Mouse (Mus musculus): Measurements from ENCODE around the gene Bcl2l15. TPM values are rescaled to one million over a fixed set of nuclear protein-coding genes. Genes with fewer than 3 reads are reported as not detected.
"Not testable (repeated sequence)": the region's sequence is repeated elsewhere in the genome, so short reads cannot be mapped to it uniquely, and the experiment has no call there.

Bcl2l15 gene
- polyA plus RNA-seq, 1 experiment from 2014 or later = 1.7 TPM

DNA sequence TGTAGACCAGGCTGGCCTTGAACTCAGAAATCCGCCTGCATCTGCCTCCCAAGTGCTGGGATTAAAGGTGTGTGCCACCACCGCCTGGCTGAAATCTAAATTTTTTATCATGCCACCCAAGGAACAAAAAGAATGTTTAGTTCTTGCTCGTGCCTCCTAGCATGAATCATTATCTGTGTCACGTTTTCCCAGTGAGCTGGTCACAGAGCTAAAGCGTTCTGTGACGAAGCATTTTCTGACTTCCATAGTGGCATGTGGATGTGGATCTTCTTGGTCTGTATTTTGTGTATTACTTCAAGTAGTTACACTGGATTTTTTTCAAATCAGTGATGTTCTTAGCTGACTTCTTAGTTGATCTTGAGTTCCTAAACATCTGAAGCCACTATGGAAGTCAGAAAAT, 21.4 kb upstream of the Bcl2l15 start:
- Histone ChIP-seq H3K9me3 (replicated peaks; ENCODE audit: control insufficient read depth, low read length) (no peaks in the 10 kb centered on the region), H3K27ac (ENCODE audit: low read length) (peak overlapping the region; percentile 83), H3K9ac (ENCODE audit: low read depth, low read length) (peak overlapping the region; percentile 37; the same call in 1 of the 2 replicates), H3K27me3 (ENCODE audit: control insufficient read depth, insufficient read depth, low read depth, low read length) (no peaks in the 10 kb centered on the region), H3K4me1 (ENCODE audit: control insufficient read depth, low read depth, low read length) (peaks cover 30% of the 10 kb centered on the region), H3K36me3 (ENCODE audit: control insufficient read depth, insufficient read depth) (peaks cover 31% of the 10 kb centered on the region), H3K4me2 (ENCODE audit: low read depth, low read length) (peak overlapping the region; percentile 76), H3K4me3 (ENCODE audit: low read depth, low read length) (peak overlapping the region; percentile 94)
- peak; percentile 22; the same call in 1 of the 2 replicates for ATAC-seq (ENCODE audit: low read depth)
- 58% methylated on average over 6 of the region's 6 CpGs for WGBS (ENCODE audit: insufficient replicate concordance)

DNA sequence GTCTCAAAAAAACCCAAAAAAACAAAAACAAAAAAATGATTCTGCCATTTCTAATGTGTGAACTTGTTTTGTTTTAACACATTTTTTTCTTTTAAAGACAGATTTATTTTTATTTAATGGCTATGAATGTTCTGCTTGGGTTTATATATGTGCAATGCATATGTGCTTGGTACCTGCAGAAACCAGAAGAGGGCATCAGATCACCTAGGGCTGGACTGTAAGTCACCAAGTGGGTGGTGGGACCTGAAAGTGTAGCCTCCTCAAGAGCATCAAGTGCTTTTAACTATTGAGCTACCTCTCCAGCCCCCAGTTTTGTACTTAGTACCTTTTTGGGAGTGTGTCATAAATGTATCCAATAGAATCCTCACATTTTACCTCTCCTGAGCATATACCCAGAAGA, 4.9 kb upstream of the Bcl2l15 start:
- no peak overlapping the region for H3K4me3 ChIP-seq (ENCODE audit: low read depth, low read length)
- no peaks in the 10 kb centered on the region for H3K9me3 ChIP-seq (replicated peaks; ENCODE audit: control insufficient read depth, low read length)
- no peaks in the 10 kb centered on the region; the same call in 1 of the 2 replicates for H3K36me3 ChIP-seq (ENCODE audit: control insufficient read depth, insufficient read depth)
- no peak overlapping the region for H3K9ac ChIP-seq (ENCODE audit: low read depth, low read length)
- no peaks in the 10 kb centered on the region for H3K27me3 ChIP-seq (ENCODE audit: control insufficient read depth, insufficient read depth, low read depth, low read length)
- no peak for ATAC-seq (ENCODE audit: low read depth)
- H3K4me1 ChIP-seq (ENCODE audit: control insufficient read depth, low read depth, low read length) = peaks cover 8% of the 10 kb centered on the region
- H3K4me2 ChIP-seq (ENCODE audit: low read depth, low read length) = no peak overlapping the region
- no peak overlapping the region for H3K27ac ChIP-seq (ENCODE audit: low read length)

DNA sequence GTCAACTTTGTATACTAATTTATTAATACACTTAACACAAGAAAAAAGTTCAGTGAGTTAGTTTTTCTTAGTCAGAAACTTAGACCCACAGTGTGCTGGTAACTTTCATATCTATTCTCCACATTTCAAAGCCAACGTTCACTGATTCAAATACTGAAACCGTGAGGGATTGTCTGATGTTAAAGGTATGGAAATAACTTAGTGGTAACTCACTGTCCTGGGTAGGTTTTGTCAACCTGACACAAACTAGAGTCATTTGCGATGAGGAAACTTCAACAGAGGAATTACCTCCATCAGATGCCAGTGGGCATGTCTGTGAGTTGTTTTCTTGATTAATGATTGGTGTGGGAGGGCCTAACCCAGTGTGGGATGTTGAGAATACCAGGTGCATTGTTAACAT, 3.4 kb upstream of the Bcl2l15 start:
- Histone ChIP-seq H3K4me3 (ENCODE audit: low read depth, low read length) (no peak overlapping the region), H3K4me2 (ENCODE audit: low read depth, low read length) (no peak overlapping the region), H3K27ac (ENCODE audit: low read length) (no peak overlapping the region), H3K4me1 (ENCODE audit: control insufficient read depth, low read depth, low read length) (peaks cover 12% of the 10 kb centered on the region), H3K9ac (ENCODE audit: low read depth, low read length) (no peak overlapping the region), H3K27me3 (ENCODE audit: control insufficient read depth, insufficient read depth, low read depth, low read length) (no peaks in the 10 kb centered on the region), H3K9me3 (replicated peaks; ENCODE audit: control insufficient read depth, low read length) (no peaks in the 10 kb centered on the region), H3K36me3 (ENCODE audit: control insufficient read depth, insufficient read depth) (no peaks in the 10 kb centered on the region)
- 78% methylated on average over 3 of the region's 3 CpGs for WGBS (ENCODE audit: insufficient replicate concordance)
- ATAC-seq (ENCODE audit: low read depth) = no peak

DNA sequence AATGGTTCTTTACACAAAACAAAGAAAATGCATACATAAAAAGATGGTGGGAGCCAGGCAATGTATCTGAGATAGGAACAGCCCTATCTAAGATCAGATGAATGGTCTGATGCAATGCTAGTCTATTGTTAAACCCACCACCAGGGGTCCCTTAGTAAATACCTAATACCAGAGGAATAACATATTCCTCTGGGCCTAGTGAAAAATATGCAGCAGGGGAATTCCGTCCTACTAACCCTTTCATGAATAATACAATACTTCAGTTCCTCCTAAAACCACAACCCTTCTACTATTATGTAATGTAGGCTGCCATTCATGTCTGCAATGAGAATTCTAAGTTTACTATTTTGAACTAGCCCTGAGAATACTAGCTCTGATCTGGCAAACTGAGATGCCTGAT, 1.7 kb upstream of the Bcl2l15 start:
- WGBS (ENCODE audit: insufficient replicate concordance) = 74% methylated on average over 1 of the region's 1 CpGs
- not testable (repeated sequence) for H3K27ac ChIP-seq (ENCODE audit: low read length); H3K9me3 ChIP-seq (replicated peaks; ENCODE audit: control insufficient read depth, low read length); ATAC-seq (ENCODE audit: low read depth); H3K4me3 ChIP-seq (ENCODE audit: low read depth, low read length); H3K4me2 ChIP-seq (ENCODE audit: low read depth, low read length); H3K36me3 ChIP-seq (ENCODE audit: control insufficient read depth, insufficient read depth); H3K9ac ChIP-seq (ENCODE audit: low read depth, low read length); H3K27me3 ChIP-seq (ENCODE audit: control insufficient read depth, insufficient read depth, low read depth, low read length)
- H3K4me1 ChIP-seq (ENCODE audit: control insufficient read depth, low read depth, low read length) = peaks cover 12% of the 10 kb centered on the region

DNA sequence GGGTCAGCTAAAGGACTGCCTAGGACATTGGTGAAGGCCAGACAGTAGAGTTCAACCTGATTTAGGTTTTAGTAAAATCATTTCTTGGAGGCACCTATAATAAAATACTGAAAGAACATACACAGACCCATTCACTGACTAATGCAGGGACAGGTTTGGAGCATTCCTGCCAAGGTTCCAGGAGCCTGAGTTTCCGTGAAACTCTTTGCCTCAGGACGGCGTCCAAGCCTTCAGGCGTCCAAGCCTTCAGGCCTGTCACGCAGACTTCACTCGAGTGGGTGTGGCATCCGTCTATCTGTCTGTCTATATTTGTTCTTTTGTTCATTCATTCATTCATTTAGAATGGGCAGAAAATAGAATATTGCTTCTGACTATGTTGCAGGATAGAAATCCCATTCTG, 1.3 kb upstream of the Bcl2l15 start:
- no peaks in the 10 kb centered on the region for H3K36me3 ChIP-seq (ENCODE audit: control insufficient read depth, insufficient read depth)
- H3K27me3 ChIP-seq (ENCODE audit: control insufficient read depth, insufficient read depth, low read depth, low read length) = no peaks in the 10 kb centered on the region
- H3K9me3 ChIP-seq (replicated peaks; ENCODE audit: control insufficient read depth, low read length) = no peaks in the 10 kb centered on the region
- peaks cover 12% of the 10 kb centered on the region for H3K4me1 ChIP-seq (ENCODE audit: control insufficient read depth, low read depth, low read length)
- H3K9ac ChIP-seq (ENCODE audit: low read depth, low read length) = no peak overlapping the region
- H3K27ac ChIP-seq (ENCODE audit: low read length) = no peak overlapping the region
- 74% methylated on average over 7 of the region's 7 CpGs for WGBS (ENCODE audit: insufficient replicate concordance)
- no peak for ATAC-seq (ENCODE audit: low read depth)
- H3K4me2 ChIP-seq (ENCODE audit: low read depth, low read length) = no peak overlapping the region
- no peak overlapping the region for H3K4me3 ChIP-seq (ENCODE audit: low read depth, low read length)

DNA sequence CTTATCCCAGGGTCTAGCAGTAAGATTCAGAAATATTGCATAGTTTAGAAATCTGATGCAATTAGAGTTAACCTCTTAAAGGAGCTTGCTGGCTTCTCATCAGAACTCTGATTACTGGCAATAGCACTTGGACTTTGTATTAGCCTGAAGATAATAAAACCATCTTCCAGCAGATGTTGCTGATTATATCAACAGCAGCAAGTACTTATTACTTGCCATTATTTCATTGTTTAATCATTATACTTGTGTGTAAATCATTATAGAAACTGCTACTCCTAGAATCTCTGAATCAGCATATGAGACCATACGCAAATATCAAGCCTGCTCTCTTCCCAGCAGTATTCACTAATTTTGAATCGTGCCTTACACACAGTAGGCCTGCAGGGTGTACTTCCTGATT, 1.6 kb downstream of the Bcl2l15 start:
- H3K4me2 ChIP-seq (ENCODE audit: low read depth, low read length) = no peak overlapping the region
- no peaks in the 10 kb centered on the region for H3K27me3 ChIP-seq (ENCODE audit: control insufficient read depth, insufficient read depth, low read depth, low read length)
- WGBS (ENCODE audit: insufficient replicate concordance) = 82% methylated on average over 2 of the region's 2 CpGs
- no peak overlapping the region for H3K27ac ChIP-seq (ENCODE audit: low read length)
- H3K4me3 ChIP-seq (ENCODE audit: low read depth, low read length) = no peak overlapping the region
- H3K9me3 ChIP-seq (replicated peaks; ENCODE audit: control insufficient read depth, low read length) = no peaks in the 10 kb centered on the region
- H3K9ac ChIP-seq (ENCODE audit: low read depth, low read length) = no peak overlapping the region
- ATAC-seq (ENCODE audit: low read depth) = no peak
- peaks cover 12% of the 10 kb centered on the region for H3K4me1 ChIP-seq (ENCODE audit: control insufficient read depth, low read depth, low read length)
- H3K36me3 ChIP-seq (ENCODE audit: control insufficient read depth, insufficient read depth) = no peaks in the 10 kb centered on the region

DNA sequence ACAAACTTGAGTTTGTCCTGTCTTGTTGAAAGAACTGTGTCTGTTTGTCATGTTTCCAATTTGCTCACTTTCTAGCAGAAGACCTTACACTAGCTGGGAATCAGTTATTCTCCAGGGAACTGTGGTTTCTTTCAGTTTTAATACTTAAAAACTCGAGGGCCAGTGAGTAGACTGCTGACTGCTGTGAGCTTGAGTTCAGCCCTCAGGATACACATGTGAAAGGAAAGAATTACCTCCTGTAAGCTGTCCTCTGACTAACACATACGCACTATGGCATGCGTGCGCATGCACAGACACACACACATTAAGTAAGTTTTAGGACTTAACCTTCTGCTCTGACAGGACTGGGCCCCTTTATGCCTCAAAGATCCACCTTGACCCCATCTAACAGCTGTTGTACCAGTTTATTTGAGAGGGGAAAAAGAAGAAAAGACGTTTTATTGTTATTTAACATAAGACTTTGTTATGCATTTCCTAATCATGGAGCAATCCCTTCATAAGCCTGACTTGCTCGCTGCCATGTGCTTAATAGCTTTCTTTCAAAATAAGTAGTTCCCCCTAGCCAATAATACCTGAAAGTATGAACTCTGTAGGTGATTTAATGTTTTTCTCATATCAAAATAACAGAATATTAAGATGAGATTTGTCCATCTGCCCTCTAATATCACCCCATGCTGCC, 3.0 kb downstream of the Bcl2l15 start:
- H3K9me3 ChIP-seq (replicated peaks; ENCODE audit: control insufficient read depth, low read length) = no peaks in the 10 kb centered on the region
- no peaks in the 10 kb centered on the region for H3K27me3 ChIP-seq (ENCODE audit: control insufficient read depth, insufficient read depth, low read depth, low read length)
- H3K27ac ChIP-seq (ENCODE audit: low read length) = no peak overlapping the region
- WGBS (ENCODE audit: insufficient replicate concordance) = 71% methylated on average over 6 of the region's 6 CpGs
- H3K4me1 ChIP-seq (ENCODE audit: control insufficient read depth, low read depth, low read length) = peaks cover 12% of the 10 kb centered on the region
- no peak overlapping the region for H3K4me2 ChIP-seq (ENCODE audit: low read depth, low read length)
- no peaks in the 10 kb centered on the region for H3K36me3 ChIP-seq (ENCODE audit: control insufficient read depth, insufficient read depth)
- no peak overlapping the region for H3K4me3 ChIP-seq (ENCODE audit: low read depth, low read length)
- H3K9ac ChIP-seq (ENCODE audit: low read depth, low read length) = no peak overlapping the region
- no peak for ATAC-seq (ENCODE audit: low read depth)

DNA sequence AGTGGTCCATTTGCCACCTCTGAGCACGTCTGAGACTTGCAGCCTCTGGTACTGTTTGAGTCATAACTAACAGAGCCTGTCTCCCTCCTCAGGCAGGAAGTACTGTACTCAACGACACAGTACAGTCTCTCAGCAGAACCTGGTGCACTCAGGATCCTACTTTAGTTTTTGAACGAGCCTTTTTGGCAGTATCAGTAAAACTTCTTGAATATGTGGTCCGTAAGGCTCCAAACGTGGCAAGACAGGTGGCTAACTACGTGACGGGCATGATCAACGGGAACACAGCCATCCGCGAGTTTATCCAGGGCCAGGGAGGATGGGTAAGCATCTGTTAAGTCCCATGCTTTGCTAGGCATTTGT, 3.5 kb downstream of the Bcl2l15 start:
- Histone ChIP-seq H3K9me3 (replicated peaks; ENCODE audit: control insufficient read depth, low read length) (no peaks in the 10 kb centered on the region), H3K36me3 (ENCODE audit: control insufficient read depth, insufficient read depth) (no peaks in the 10 kb centered on the region), H3K9ac (ENCODE audit: low read depth, low read length) (no peak overlapping the region), H3K4me3 (ENCODE audit: low read depth, low read length) (no peak overlapping the region), H3K27ac (ENCODE audit: low read length) (no peak overlapping the region), H3K4me1 (ENCODE audit: control insufficient read depth, low read depth, low read length) (peaks cover 12% of the 10 kb centered on the region), H3K27me3 (ENCODE audit: control insufficient read depth, insufficient read depth, low read depth, low read length) (no peaks in the 10 kb centered on the region), H3K4me2 (ENCODE audit: low read depth, low read length) (no peak overlapping the region)
- ATAC-seq (ENCODE audit: low read depth) = no peak
- 69% methylated on average over 10 of the region's 10 CpGs for WGBS (ENCODE audit: insufficient replicate concordance)

DNA sequence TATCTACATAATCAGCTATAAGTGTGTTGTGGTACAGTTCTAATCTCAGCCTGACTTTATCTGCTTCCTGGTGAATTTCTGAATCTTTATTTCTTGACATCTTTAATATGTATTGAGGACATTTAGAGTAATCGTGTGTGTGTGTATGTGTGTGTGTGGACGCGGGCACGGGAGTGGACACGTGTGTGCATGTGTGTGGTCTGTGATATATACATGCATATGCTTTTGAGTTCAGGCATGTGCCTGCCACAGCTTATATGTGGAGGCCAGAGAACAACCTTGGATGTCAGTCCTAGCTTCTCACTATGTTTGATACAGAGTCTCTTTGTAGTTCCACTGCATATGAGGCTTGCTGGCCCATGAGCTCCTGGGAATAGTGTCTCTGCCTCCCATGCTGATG, 4.1 kb downstream of the Bcl2l15 start:
- Histone ChIP-seq H3K4me2 (ENCODE audit: low read depth, low read length) (no peak overlapping the region), H3K9ac (ENCODE audit: low read depth, low read length) (no peak overlapping the region), H3K4me3 (ENCODE audit: low read depth, low read length) (no peak overlapping the region), H3K27me3 (ENCODE audit: control insufficient read depth, insufficient read depth, low read depth, low read length) (no peaks in the 10 kb centered on the region), H3K4me1 (ENCODE audit: control insufficient read depth, low read depth, low read length) (peaks cover 12% of the 10 kb centered on the region), H3K36me3 (ENCODE audit: control insufficient read depth, insufficient read depth) (no peaks in the 10 kb centered on the region), H3K27ac (ENCODE audit: low read length) (no peak overlapping the region), H3K9me3 (replicated peaks; ENCODE audit: control insufficient read depth, low read length) (no peaks in the 10 kb centered on the region)
- 88% methylated on average over 5 of the region's 5 CpGs for WGBS (ENCODE audit: insufficient replicate concordance)
- ATAC-seq (ENCODE audit: low read depth) = no peak

Measured in liver, embryonic 16.5 days (tissue).